Mouse (Mus musculus) cortical plate, adult 2 months (tissue): ENCODE measurements at regions not wholly inside any gene's neighbourhood (a gene's known extent, or its start where the extent isn't known, plus 50 kb on each side); places are given as distances from the start of the nearest gene placed in this dataset.
"Not testable (repeated sequence)": the region's sequence is repeated elsewhere in the genome, so short reads cannot be mapped to it uniquely, and the experiment has no call there.

Experiments
- CTCF ChIP-seq: fragments of 200-500 bp; IDR thresholded peaks from 2 replicates; pipeline ENCODE4 v1.5.1; 2011; ENCODE audit warnings: mild to moderate bottlenecking, control low read depth, low read length; ENCODE audit not compliant: insufficient read depth; ENCODE audit errors: extremely low read depth
- POLR2A ChIP-seq: fragments of 200-500 bp; IDR thresholded peaks from 2 replicates; pipeline ENCODE4 v1.6.1; 2011; ENCODE audit warnings: mild to moderate bottlenecking, low read length, control low read depth; ENCODE audit not compliant: insufficient read depth; ENCODE audit errors: extremely low read depth

DNA sequence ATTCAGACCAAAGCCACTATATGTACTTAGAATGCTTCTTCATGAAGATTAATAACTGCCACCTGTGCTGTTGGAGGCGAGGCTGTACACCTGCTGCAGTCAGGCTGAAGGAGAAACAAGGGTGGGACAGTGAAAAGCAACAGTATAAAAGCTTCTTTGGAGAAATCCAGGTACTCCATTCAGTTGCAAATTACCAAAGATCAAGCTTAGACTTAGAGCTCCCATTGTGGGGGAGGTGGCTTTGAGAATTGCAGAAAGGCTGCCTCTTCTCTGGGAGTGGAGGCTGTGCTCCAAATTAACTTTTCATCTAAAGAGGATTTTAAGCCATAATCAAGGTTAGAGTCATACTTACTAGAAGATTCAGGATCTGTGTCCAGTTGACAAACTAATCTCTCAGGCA lies 1607.9 kb downstream of the Kcnt2 start:
- TF ChIP-seq CTCF, POLR2A: not testable (repeated sequence)
